Mouse (Mus musculus) layer of hippocampus, postnatal 10 days (tissue): ENCODE measurements around the gene Nqo1. TPM values are rescaled to one million over a fixed set of nuclear protein-coding genes. Genes with fewer than 3 reads are reported as not detected.

Experiments
- DNase-seq, 2 experiments: peaks; one replicate each; pipeline ENCODE4 v3.0.0; 2021; ENCODE audit warnings: low spot score in 2 of 2
- long read RNA-seq: library from polyadenylated mRNA; stranded (forward); transcript quantifications from one replicate; pipeline ENCODE4 v2.0.0, GENCODE M21; 2023
- total RNA-seq, 2 experiments: library from RNA; stranded (reverse); gene quantifications; 2 replicates each; pipeline ENCODE4 v1.2.3; 2021

Gene Nqo1
- total RNA-seq, result 1 to 10 TPM; 2.3 to 3.0 TPM
- long read RNA-seq, partial matches to known transcripts, result 0 of 1 reads
- long read RNA-seq, other reads (novel, unspliced or antisense), result 0 of 1 reads

DNA sequence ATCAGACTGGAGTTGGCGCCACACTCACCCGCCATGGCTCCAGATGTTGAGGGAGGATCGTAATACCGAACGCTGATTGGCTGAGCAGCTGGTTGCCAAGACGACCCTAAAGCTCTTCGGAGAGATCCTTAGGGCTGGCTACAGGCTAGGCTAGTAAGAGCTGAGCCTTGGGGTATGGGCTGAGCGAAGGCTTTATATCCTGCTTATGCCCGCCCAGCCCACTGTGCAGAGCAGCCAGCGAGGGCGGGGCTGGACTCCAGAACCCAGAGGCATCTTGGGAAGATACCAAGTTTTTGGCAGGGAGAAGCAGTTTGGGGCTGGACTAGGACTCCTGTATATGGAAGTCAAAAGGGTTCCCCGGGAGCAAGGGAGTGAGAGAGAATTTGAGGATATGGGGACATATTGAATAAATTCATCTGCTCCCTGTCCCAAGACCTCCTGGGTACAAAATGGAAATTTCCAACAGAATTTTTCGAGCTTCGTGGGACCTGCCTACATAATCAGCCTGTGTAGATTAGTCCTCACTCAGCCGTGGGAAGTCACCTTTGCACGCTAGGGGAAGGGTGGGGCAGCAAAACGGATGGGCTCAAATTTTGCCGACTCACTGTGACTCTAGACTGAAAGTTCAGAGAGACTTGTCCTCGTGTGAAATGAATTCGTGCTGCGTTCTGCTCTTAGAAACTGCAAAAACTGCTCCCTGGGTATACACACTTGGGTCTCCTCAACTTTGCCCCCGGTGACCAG is at the start of gene Nqo1:
TSS of gene Nqo1 (minus strand) at position 169 of the 744 bp plus-strand sequence.
- DNase-seq, result peak; percentile 43 to 51

DNA sequence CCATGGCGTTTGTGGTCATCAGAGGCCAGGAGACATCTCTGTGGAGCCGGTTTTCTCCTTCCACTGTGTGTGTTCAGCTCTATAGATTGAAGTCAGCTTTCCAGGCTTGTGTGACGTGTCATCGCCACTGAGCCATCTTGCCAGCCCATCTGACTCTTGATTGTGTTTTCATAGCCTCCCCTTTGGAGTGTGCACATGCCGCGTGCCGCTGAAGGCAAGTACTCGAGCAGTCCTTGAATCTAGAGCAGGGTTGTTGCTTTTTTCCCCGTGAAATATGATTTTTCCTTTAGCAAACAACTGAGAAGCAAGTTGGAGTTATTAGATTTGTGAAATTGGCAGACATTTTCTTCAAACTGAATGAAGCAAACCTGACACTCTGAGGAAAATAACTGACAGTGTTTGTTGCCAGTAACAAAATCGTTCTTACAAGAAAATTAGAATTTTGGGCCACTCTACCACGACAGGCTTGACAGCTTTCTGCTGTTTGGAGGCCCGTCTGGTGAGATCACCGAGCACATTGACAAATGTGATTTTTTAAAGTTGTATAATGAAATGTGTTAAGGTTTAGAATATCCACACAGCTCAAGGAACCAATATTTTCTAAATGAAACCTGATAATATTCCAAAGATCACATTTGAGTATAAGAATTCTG is 48.5 kb upstream of the Nqo1 start:
- DNase-seq, result no peak

DNA sequence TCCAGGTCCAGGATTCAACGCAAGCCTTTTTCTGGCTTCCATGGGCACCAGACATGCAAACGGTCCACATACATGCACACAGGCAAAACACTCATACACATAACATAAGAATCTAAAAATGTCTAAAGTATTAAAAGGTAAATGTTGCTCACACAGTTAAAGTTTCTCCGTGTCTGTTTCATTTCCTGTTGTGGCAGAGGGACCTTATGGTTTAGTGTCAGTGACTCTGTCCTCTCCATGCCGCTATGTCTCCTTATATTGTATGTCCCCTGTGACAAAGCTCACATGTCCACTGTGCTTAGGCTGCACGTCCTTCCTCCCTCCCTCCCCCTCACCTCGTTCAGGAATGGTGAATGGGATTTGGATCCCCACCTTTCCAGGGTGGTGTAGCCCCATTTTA is 46.6 kb upstream of the Nqo1 start:
- DNase-seq, result no peak

DNA sequence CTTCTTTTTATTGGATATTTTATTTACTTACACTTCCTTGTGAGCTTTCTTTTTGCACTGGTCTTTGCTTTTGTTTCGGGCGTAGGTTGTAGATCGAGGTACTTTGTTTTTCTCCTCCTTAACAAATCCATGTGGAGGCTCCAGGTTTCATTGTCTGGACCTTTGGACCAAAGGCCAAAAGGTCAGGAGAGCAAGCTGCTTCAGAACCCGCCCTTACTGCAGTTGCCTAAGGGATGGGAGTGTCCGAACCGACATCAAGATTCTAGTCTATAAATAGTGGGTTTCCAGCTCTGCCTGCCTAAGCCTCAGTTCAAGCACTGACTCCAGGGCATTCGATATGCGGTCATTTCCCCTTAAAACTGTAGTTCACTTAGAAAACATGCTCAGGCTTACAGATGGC is 46.1 kb upstream of the Nqo1 start:
- no peak for DNase-seq

DNA sequence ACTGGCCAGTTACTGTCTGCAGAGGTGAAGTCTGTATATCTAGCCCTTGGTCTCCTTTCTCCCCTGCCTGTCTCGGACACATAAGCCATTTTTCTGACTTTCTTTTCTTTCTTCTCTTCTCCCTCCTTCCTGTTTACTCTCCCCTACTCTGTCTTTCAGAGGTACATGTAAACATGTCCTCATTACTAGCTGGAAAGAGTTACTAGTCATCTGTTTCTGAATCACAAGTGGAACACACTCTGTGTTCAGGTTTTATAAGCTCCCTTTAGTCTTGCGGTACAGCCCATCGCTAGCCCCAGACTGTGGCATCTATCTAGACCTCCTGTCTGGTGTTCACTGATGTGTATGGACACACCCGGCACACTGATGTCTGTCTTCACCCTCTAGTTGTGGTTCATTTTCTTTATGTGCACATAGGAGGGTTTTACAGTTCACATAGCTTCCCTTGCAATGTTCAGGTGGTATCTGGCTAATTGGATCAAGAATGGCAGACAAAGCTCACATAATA is 45.4 kb upstream of the Nqo1 start:
- no peak for DNase-seq

DNA sequence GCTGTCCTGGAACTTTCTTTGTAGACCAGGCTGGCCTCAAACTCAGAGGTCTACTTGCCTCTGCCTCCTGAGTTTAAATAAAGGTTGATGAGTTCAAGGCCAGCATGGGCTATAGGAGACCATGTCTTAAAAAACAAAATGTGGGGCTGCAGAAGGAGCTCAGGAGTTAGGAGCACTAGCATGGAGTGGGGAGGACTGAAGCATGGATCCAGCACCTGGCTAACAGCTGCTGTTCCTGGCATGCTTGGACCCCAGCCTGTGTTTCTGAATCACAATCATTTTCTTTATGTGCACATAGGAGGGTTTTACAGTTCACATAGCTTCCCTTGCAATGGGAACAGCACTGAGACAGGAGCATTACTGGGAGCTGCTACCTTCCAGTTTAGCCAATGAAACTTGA is 44.7 kb upstream of the Nqo1 start:
- DNase-seq, result no peak

DNA sequence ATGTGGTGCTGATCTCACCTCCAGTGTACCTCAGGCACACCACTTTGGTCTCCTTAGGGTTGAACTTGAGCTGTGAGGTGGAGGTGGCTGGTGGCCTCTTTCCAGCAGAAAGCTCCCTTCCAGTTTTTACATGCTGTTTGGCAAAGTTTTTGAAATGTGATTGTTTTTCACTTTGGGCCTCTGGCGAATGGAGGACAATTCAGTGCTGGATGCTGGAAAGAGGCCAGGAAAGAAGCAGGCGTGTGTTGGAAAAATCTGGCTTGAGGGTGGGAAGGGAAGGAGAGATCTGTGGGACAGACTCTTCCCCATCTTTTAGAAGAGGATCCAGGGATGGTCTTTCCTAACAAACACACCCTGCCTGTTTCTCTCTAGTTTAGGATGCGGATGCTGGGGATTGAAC is 41.6 kb upstream of the Nqo1 start:
- no peak for DNase-seq

DNA sequence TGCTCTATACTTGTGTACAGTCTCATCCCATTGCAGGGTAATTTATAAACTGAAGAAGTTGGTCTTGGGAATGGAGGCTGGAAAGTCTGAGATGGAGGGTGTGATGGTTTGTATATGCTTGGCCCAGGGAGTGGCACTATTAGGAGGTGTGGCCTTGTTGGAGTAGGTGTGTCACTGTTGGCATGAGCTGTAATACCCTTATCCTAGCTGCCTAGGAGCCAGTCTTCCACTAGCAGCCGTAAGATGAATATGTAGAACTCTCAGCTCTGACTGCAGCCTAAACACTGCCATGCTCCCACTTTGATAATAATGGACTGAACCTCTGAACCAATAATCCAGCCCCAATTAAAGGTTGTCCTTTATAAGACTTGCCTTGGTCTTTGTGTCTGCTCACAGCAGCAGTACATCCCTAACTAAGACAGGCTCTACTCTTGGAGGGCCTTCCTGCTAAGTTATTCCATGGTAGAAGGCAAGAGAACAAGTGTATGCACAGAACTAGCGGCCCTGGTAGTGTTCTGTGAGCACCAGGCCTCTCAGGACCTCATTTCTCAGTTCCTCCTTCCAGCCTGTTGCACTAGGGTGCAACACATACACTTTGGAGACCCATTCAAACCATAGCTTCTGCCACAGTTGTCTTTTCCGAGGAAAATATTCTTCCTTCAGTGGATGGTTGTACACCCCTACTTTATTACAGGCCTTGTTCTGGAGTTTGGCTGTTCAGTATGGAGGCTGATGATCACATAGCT is 37.0 kb upstream of the Nqo1 start:
- DNase-seq, result no peak

DNA sequence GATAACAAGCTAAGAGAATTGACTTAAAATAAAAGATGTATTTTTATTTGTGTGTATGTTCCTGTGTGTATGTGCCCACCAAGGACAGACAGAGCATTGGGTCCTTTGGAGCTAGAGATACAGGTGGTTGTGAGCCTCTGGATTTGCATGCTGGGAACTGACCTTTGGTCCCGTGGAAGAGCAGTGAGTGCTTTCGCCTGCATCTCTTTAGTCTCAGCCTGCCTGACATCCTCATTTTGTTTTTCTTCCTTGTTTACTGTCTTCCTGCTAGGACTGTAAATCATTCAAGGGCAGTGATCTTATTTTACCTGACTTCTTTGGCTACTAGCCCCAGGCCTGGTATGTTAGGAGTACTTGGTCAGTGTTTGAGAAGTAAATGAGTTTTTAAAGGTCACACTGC is 34.7 kb upstream of the Nqo1 start:
- DNase-seq, result no peak

DNA sequence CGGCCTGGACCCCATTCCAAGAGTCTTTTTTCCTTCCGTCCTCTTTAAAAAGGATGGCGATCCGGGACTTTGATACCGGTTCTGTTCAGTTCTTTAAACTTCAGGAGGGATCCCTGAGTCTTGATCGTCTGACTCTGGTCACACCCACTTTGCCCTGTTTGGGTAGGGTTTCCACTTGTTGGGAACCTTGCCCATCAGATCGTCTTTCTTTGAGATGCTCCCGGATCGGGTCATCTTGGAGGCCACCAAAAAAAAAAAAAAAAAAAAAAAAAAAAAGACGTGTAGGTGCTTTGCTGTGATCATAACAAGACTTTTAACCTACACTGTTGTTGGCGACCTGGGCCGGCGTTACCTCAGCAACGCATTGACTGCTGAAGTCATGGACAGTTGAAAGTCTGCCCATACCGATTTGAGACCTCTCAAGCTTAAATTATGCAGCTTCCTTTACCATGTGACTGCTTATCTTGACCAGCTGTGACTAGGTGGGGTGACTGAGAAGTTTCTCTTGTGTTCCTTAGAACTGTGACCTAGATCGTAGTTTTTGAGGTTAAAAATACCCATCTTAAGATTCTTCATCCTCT is 33.9 kb upstream of the Nqo1 start:
- no peak for DNase-seq

DNA sequence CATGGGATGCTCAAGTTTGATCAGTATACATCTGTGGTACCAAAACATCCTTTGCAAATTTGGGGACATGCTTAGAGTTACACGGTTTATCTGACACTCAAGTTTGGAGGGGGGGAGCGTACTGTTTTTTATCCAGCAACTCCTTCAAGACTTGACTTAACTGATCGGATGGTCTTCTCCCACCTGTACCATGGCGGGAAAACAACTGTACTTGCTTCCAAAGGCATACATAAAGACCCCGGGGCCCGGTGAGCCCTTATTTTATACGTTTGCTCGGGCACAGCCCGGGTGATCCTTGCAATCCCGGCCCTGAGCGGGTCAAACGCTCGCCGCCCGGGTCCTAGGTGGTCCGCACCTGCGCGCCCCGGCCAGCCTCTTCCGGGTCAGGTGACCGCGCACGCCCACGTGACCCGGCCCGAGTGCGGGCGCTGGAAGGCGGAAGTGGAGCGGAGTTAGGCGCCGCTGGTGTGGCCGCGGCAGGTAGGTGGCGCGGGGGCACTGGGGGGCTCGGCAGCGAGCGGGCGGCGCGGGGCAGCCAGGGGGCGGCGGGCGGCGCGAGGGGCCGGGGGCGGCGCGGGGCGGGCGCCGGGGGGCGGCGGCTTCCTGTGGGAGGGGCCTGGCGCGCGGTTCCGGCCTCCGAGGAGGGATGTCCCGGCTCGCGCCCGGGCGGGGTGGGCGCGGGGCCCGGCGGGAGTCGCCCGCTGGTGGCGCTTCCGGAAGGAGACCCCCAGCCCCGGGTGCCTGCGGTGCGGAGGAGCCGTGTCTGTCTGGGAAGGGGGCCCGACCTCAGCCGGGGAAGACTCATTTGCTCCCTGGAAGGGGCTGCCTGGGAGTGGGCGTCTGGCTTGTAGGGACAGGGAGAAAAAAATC is 33.2 kb upstream of the Nqo1 start, which contains the start of gene Wwp2:
TSS of gene Wwp2 (plus strand) at position 404 of the 870 bp plus-strand sequence.
- peak; percentile 67 to 80 for DNase-seq

DNA sequence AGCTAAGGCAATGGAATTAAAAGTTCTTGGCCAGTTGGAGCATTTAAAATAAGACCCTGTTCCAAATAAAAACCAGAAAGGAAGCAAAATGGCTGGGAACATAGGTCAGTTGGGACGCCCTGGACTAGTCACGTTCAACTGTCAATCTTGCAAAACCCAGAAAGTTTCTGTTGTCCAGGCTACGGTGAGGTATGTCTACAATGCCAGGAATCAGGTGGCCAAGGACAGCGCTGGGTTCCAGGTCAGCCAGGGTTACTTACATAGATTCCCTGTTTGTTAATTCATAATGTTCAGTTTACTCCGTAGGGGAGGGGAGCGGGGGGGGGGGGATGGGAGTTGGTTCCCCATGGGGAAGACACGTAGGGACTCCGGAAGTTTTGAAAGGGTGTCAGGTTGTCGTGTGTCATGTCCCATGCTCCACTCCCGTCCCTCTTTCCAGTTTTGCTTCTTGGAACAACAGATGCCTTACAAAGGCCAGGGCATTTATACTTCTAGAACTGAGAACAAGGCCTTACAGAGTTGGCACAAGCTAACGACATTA is 32.5 kb upstream of the Nqo1 start:
- DNase-seq, result no peak

DNA sequence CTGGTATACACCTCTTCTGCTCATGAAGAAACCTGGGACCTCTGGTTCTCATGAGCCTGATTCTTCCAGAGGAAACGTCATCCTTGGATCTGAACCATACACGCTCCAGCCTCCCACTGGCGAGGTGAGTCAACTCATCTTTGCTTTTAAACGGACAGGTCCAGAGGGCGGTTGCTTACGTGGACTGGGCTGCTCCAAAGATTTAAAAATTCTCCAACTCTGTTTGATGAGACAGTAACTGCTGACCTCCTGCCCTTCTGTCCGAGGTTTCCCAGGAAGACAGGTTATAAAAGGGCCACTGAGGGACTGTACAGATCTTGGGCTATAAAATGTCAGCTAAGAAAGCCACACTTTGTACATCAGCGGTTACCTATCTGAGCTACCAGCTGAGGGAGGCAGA is 27.8 kb upstream of the Nqo1 start:
- no peak for DNase-seq

DNA sequence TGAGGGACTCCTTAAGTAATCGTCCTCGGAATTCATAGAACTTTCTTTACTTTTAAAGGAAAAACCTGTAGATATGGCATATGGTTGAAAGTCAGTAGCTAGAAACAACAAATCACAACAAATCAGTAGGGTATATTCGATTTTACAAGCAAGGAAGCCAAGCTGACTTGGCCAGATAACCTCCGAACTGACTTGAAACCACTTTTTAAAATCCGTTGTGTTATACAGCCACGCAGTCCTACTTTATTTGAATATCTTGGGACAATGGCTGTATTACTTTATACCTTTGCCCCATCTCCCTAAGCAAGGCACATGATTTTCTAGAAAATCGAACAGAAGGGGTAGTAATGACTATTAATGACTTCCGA is 22.2 kb upstream of the Nqo1 start:
- DNase-seq, result no peak

DNA sequence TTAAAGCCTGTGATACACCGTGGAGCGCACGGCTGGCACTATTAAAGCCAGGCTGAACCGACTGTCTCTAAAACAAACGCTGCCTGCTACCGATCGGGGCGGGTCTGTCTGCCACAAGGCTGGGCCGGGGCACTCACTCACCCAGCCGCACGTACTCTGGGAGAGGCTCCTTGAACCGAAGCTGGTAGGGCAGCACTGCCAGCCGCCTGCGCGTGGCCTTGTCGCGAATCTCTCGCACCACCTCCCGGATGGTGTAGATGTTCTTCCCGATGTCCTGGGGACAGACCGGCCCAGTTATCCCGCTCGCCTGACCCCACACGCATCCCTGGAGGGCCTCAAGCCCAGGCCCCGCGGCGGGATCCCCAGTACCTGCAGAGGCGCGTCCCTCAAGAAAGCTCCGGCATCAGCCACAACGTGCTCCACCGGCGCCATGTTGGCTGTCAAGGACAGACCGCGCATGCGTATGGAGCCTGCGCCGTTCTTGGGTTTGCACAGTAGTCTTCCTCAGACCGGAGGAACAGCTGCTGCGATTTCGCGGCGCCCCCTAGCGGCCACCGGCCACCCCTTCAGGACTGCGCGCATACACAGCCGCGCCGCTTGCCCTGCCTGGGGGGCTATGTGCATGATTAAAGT is 21.7 kb upstream of the Nqo1 start, which contains the start of gene Nob1:
TSS of gene Nob1 (minus strand) at position 455 of the 633 bp plus-strand sequence.
- DNase-seq, result peak; percentile 97 to 99

DNA sequence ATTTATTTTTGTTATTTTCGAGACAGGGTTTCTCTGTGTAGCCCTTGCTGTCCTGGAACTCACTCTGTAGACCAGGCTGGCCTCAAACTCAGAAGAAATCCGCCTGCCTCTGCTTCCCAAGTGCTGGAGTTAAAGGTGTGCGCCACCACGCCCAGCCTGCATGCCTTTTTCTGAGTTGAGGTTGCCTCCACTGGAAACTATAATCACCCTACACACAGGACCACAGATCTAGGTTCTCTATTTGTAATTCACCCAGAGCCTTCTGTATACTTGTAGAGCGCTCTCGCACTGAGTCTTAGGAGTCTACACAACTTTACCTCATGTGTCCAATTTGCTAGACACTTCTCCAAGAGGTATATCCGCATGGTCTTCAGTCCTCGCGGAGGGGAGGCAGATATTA is 21.2 kb upstream of the Nqo1 start:
- DNase-seq, result no peak

DNA sequence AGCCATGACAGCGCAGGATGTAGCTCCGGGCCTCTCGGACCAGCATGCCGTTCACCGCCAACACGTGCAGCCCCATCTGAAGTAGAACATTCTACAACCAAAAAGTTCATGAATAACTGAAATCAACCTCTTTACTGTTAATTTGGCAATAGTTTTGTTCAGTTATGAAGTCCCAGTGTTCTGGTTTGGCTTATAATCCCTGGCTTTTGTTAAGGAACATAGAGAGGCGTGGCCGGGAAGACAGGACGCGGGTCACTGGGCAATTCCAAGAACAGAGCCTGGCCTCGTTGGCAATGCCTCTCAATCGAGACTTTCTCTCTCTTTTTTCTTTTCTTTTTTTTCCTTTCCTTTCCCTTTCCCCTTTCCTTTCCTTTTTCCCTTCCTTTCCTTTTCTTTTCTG is 14.0 kb upstream of the Nqo1 start:
- DNase-seq, result no peak

DNA sequence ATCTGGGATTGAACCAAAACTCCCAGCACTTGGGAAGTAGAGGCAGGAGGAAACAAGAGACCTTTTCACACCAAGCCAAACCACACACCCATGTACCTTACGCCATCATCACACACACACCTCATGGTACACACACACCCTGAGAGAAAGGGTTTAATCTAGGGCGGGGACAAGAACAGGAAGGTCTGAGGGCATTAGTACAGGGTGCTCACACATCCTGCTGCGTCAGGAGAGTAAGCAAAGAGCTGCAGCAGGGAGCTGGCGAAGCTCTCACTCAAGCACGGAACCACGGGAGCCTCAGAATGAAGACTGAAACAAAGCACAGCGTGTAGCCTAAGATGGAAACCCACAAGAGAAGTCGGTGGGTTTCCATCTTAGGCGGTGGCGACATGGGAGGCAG is 10.9 kb upstream of the Nqo1 start:
- no peak for DNase-seq

DNA sequence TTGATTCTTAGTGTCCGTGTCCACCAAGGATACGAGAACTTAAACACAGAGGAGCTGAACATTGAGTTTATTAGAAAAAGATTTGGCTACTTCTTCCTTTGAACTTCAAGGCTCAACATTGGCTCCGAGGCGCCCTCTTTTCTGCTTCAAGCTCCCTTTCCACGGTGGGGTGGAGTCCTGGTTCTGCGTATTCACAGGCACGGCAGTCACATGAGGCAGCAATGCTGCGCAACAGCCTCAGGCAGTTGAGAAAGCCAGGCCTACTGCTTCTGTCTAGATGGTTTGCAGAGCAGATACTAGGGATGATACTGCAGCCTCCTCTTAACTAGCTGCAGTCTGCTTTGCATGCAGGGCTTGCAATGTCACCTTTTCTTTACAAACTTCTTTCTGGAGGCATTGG is 9.5 kb upstream of the Nqo1 start:
- DNase-seq, result no peak

DNA sequence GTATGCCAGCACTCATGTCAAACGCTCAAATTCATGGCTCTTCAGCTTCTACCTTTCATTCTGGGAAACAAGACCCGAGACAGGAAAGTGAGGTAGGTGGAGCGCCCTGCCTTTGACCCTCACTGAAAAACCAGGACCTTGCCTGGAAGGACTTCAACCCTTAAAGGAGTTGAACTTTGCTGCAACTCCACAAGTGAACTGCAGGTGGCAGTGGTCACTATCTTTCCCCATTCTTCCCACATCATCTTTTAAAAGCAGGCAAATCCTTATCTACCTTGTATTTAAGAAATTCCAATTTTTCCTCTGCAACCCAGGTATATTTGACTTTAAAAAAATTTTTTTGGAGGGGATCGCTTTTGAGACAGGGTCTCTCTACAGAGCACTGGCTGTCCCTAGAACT is 8.4 kb upstream of the Nqo1 start:
- DNase-seq, result no peak
